Mouse (Mus musculus) spleen, adult 12 weeks (tissue): ENCODE results near the gene Cfap43.
A peak's percentile ranks its signal among the peaks of the same experiment; 100 is the strongest.

Source experiments
- DNase-seq: peaks from one replicate; pipeline ENCODE4 v3.0.0; 2022; ENCODE audit warnings: low spot score

Gene Cfap43

GRCm38 (mm10) chr19:47914191-47914590 lies 4.9 kb downstream of the Cfap43 start:
- no peak for DNase-seq

- DNase-seq: no peak
Observed at GRCm38 (mm10) chr19:47913344-47913743, 5.7 kb downstream of the Cfap43 start.

GRCm38 (mm10) chr19:47910751-47911150 lies 8.3 kb downstream of the Cfap43 start:
- no peak for DNase-seq

GRCm38 (mm10) chr19:47910117-47910618 lies 8.9 kb downstream of the Cfap43 start:
- DNase-seq: no peak

- DNase-seq: no peak
Observed at GRCm38 (mm10) chr19:47909387-47910116, 9.5 kb downstream of the Cfap43 start.

GRCm38 (mm10) chr19:47908961-47909371 lies 10.1 kb downstream of the Cfap43 start:
- no peak for DNase-seq

- no peak for DNase-seq
Observed at GRCm38 (mm10) chr19:47907596-47907995, 11.5 kb downstream of the Cfap43 start.

- no peak for DNase-seq
Observed at GRCm38 (mm10) chr19:47905603-47906002, 13.5 kb downstream of the Cfap43 start.

GRCm38 (mm10) chr19:47905081-47905480 lies 14.0 kb downstream of the Cfap43 start:
- DNase-seq: no peak

GRCm38 (mm10) chr19:47903679-47904078 lies 15.4 kb downstream of the Cfap43 start:
- no peak for DNase-seq

GRCm38 (mm10) chr19:47902316-47903201 lies 16.5 kb downstream of the Cfap43 start:
- no peak for DNase-seq

- DNase-seq: no peak
Observed at GRCm38 (mm10) chr19:47900558-47900957, 18.5 kb downstream of the Cfap43 start.

- DNase-seq: no peak
Observed at GRCm38 (mm10) chr19:47900012-47900411, 19.1 kb downstream of the Cfap43 start.

GRCm38 (mm10) chr19:47898472-47899079 lies 20.5 kb downstream of the Cfap43 start:
- no peak for DNase-seq

GRCm38 (mm10) chr19:47893092-47893491 lies 26.0 kb downstream of the Cfap43 start:
- no peak for DNase-seq

GRCm38 (mm10) chr19:47891562-47892312 lies 27.4 kb downstream of the Cfap43 start:
- DNase-seq: no peak

GRCm38 (mm10) chr19:47890489-47891130 lies 28.5 kb downstream of the Cfap43 start:
- DNase-seq: no peak

- peak; percentile 57 for DNase-seq
Observed at GRCm38 (mm10) chr19:47888037-47888436, 31.1 kb downstream of the Cfap43 start.

GRCm38 (mm10) chr19:47887417-47887816 lies 31.7 kb downstream of the Cfap43 start:
- DNase-seq: no peak

GRCm38 (mm10) chr19:47886617-47887016 lies 32.5 kb downstream of the Cfap43 start:
- no peak for DNase-seq

GRCm38 (mm10) chr19:47885886-47886285 lies 33.2 kb downstream of the Cfap43 start:
- DNase-seq: no peak
